Mouse (Mus musculus) cerebellum, adult 11-12 months (tissue): Measurements from ENCODE around the gene Mgat1.
"Not testable (repeated sequence)": the region's sequence is repeated elsewhere in the genome, so short reads cannot be mapped to it uniquely, and the experiment has no call there.

Experiments
- DNase-seq: peaks from one replicate; pipeline ENCODE4 v3.0.0; 2022

Mgat1 gene

DNA sequence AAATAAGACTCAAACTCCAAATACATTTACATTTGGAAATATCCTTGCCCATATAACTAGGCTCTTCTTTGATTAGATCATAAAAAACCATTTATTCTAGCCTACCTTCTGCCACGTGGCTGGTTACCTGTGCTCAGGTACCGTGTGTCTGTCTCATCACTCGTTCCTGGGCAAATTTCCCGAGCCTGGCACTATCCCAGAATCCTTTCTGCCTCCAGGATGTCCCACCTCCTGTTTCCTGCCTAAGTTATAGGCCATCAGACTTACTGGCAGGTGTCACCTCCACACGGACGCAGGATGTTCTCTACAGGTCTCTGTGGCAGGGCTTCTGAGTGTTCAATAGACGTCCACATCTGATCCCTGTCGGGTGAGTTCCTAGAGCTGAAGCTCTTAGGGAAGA is 21.1 kb downstream of the Mgat1 start:
- no peak for DNase-seq

DNA sequence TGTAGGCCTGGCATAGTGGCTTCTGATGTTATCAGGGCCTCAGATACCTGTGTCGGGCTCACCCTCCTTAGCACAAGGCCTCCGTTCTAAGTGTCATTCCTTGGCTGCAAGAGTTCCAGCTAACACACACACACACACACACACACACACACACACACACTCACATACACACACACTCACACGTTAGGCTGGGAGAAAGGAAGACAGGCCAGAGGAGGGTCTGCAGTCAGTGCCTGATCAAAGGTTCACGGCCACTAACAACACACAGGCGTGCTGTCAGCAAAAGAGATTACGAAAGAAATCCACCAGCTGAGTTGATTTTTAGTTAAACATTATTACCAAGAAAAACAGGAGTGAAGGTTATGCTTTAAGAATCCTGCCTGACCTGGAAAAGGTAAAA is 22.7 kb downstream of the Mgat1 start:
- DNase-seq: no peak

DNA sequence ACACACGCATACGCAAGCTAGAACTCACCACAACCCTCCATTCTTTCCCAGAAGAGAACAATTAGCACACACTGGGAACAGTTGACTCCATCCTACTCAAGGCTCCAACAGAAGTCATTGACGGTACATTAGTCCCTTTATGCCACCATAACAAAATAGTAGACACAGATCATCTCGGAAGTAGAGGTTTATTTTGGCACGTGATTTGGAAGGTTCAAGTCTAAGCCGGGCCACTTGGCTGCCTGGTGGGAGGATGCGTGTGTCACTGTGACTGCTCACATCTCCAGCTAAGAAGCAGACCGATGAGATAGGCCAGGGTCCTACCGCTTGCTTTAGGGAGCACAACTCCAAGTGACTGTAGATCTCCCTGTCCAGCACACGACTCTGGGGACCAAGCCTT is 23.3 kb downstream of the Mgat1 start:
- DNase-seq: no peak

DNA sequence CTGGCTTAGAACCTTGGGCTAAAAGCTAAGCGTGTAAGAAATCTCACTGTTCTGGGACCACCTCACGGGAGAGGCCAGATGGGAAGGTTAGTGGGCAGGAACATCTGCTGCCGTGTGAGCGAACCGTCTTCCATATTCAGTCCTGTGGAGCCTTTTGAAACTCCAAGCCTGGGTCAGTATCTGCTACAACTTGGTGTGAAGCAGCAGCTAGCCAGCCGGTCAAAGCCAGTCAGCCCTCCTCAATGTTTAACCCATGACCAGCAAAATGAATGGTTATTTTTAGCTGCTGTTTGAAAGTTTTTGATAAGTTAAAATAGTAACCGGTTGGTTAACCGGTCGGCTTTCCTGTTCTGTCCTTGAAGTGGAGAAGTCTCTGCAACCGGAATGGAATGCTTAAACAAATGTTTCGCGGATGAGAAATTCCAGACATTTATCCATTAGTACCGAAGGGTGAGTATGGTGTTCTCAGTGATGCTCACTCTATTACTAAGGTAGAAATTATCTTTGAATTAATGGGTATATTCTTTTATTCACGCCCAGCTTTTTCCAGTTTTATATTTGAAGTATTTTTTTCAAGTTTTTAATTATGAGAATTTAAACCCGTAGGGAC is 24.1 kb downstream of the Mgat1 start:
- DNase-seq: no peak

DNA sequence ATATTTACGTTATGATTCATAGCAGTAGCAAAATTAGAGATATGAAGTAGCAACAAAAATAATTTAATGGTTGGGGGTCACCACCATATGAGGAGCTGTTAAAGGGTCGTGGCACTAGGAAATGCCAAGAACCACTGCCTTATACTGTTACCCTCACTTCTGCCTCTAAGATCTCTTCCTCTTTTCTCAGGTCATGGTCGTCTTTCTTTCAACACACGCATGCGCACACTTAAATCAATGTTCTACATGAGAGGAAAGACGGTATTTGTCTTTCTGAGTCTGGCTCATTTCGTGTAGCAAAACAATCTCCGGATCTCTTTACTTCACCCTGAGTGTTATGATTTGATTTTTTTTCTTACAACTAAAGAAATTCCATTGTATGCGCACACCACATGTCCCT is 25.8 kb downstream of the Mgat1 start:
- no peak for DNase-seq

DNA sequence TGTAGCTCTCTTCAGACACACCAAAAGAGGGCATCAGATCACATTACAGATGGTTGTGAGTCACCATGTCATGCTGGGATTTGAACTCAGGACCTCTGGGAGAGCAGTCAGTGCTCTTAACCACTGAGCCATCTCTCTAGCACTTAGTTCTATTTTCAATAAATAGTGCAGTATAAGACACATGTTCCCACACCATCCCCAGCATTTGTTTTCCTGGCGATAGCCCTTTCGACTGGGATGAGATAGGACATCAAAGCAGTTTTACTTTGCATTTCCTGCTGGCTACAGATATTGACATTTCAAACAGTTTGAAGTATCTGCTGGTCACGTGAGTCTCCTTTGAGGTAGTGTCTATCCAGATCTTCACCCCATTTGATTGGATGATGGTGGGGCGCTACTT is 26.4 kb downstream of the Mgat1 start:
- DNase-seq: no peak

DNA sequence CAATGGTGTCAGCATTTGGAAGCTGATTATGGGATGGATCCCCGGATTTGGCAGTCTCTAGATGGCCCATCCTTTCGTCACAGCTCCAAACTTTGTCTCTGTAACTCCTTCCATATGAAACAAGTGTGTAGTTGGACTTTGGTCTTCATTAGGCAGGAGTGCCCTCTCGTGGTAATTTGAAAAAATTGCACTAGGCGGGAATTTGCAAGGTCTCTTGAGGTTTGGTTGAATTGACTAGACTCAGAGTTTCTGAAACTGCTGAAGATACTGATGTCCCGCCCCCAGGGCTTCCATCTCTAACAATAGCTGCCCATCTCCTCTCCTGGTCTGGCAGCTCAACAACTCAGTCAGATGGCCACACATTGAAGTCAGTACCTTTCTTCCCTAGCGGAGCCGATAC is 27.3 kb downstream of the Mgat1 start:
- no peak for DNase-seq

DNA sequence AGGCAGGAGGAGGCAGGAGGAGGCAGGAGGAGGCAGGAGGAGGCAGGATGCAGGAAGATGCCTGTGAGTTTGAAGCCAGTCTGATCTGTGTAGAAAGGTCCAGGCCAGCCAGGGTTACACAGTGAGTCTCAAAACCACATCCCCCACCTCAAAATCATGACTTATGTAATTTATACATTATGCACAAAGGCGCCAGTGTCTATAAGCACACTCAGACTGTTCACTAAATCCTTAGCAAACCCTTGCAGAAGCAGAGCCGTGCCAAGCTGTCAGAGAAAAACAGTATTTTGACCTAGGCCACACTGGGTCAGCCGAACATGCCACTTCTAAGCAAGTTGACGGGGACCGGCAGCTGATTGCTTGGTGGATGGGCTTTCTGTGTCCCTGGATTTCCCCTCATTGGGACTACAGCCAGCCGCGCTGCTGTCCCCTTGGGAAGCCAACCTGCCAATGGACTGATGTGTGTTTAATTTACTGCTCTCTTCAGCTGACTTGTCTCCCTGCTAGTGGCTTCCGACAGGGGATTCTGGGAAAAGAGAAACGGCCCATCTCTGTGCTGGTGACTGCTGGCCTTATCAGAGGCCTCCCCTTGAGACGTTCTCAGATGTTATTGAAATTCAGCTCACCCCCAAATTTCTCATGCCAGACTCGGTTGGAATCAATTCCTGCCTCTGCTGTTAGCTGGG is 30.0 kb downstream of the Mgat1 start:
- no peak for DNase-seq

DNA sequence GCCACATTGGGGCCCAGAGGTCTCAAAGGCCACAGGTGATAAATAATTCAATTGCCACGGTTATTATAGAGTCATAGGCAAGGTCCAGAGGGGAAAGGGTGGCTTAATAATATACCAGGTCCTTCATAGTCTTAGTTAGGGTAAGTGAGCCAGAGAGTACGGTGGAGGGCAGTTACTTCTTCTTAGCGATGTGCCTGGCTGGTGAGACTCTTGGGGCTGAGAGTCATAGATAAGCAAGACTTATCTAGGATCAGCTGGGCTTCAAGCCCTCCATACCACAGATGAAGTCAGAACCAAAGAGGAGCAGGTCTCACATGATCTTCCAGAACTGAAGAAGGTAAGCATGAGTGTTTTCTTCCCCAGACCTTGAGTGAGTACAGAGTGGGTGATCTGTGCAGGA is 34.2 kb downstream of the Mgat1 start, which contains the start of gene Olfr1393:
TSS of gene Olfr1393 (plus strand) at position 83 of the 400 bp plus-strand sequence.
- no peak for DNase-seq

DNA sequence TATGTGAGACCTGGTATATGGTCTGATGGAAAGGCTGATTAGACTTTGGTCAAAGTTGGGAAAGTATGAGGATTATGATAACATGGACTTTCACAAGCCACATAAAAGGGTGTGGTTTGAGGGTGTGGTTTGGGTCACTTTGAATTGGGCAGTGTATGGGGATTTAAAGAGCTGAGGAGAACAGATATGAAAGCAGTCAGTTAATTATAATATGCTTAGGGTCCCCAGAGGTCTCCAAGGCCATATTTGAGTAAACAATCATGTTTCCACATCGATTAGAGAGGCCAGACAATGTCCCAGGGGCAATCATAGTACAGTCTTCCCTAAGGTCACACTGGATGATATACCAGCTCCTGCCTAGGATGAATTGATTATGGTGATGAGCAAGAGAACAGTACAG is 41.0 kb downstream of the Mgat1 start, which contains the start of gene Olfr1392:
TSS of gene Olfr1392 (plus strand) at position 301 of the 400 bp plus-strand sequence.
- not testable (repeated sequence) for DNase-seq

DNA sequence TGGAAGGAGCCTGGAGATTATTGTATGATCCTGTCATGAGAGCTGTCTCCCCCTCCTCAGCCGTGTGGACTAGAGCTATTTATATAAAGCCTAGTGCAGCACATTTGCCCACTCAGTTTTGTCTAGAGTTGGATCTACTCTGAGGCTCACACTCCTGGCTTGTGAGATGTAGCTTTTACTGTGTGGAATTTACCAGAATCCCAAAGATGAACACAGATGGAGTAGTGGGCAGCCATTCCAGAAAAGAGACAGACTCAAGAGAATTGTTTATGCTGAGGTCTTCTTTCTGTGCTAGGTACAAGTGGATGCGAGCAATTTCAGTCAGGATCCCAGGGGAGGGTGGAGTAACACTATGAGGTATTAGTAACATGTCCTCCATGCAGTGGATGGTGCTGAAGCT is 43.3 kb downstream of the Mgat1 start:
- no peak for DNase-seq

DNA sequence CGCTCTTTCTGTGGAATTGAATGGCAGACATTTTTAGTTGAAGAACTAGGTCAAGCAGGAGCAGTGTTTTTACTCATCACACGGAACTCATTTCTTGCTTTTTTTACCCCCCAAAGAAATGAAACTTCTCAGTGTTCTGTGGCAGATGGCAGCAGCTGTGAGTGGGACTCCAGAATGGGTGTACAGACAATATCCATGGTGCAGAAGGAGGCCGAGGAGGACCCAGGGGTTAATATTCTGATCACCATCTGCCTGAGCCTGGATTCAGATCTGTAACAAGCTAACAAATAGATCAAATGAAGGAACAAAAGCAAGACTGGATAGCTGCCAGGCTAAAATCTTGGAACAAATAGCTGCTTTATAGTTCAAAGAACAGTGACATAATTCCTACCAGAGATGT is 48.8 kb downstream of the Mgat1 start:
- no peak for DNase-seq

DNA sequence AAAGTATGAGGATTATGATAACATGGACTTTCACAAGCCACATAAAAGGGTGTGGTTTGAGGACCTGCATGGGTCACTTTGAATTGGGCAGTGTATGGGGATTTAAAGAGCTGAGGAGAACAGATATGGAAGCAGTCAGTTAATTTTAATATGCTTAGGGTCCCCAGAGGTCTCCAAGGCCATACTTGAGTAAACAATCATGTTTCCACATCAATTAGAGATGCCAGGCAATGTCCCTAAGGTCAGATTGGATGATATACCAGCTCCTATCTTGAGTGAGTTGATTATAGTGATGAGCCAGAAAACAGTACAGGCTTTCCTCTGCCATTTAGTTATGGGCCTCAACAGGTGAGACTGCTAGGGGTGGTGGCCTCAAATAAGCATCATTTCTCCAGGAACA is 60.5 kb downstream of the Mgat1 start, which contains the start of gene Olfr10:
TSS of gene Olfr10 (plus strand) at position 301 of the 400 bp plus-strand sequence.
- no peak for DNase-seq

DNA sequence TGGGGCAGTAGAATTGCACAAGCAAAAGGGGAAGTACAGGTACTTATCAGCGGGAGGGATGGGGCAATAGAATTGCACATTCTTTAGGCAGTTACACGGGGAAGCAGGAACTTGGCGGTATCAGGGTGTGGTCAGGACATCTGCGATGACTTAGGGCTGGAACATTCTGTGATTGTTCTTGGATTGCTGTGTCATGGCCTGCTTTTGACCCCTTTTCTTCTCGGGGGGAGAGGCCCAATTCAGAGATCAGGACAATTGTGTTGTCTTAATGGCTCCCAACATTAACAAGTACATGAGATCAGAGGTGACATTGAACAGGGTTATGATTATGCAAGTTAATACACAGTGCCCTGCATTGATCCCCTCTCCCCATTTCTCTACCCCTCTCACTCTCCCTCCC is 64.6 kb downstream of the Mgat1 start:
- not testable (repeated sequence) for DNase-seq
